Mouse (Mus musculus): ENCODE measurements around the gene Rilpl1. TPM values are rescaled to one million over a fixed set of nuclear protein-coding genes. Genes with fewer than 3 reads are reported as not detected.

Gene Rilpl1
- polyA plus RNA-seq, 1 experiment from 2014 or later, result 15.6 TPM

DNA sequence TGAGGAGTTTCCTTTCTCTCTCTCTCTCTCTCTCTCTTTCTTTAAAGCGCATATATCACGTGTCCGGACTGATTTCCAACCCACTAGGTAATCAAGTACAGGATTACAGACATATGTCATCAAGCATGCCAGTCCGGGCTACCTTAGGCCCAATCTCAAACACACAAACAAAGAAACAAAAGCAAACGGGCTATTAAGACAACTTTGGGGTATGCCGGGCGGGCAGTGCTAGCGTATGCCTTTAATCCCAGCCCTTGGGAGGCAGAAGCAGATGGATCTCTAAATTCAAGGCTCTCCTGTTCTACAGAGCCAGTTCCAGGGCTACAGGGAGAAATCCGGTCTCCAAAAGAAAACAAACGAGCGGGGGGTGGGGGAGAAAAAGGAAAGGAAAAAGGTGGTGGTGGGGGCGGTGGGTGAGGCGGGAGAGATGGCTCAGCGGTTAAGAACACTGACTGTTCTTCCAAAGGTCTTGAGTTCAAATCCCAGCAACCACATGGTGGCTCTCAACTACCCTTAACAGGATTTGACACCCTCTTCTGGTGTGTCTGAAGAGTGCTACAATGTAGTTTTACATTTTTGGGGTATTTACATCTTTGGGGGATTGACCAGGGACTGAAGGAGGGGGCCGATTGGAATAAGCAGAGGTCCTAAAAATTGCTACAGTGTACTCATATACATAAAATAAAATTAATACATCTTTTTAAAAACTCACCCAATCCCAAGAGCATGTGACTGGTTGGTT lies 47.4 kb downstream of the Rilpl1 start:
- peak overlapping the region; percentile 99 for H3K27ac ChIP-seq (replicated peaks)
- peak; percentile 35 for ATAC-seq (ENCODE audit: low FRiP score, low read depth)
- no peaks in the 10 kb centered on the region for H3K9me3 ChIP-seq
- H3K36me3 ChIP-seq, result no peaks in the 10 kb centered on the region
- peak overlapping the region; percentile 83 for H3K4me2 ChIP-seq
- H3K4me1 ChIP-seq (replicated peaks), result peaks cover 20% of the 10 kb centered on the region
- H3K4me3 ChIP-seq, result peak overlapping the region; percentile 70
- H3K9ac ChIP-seq, result peak overlapping the region; percentile 70
- no peaks in the 10 kb centered on the region for H3K27me3 ChIP-seq
- 6% methylated on average over 15 of the region's 15 CpGs for WGBS

GRCm38 (mm10) chr5:124482966-124483654 lies 48.1 kb downstream of the Rilpl1 start, which contains the start of gene Snrnp35:
Snrnp35 (plus strand) TSS chr5:124483134.
- WGBS, result 0% methylated on average over 48 of the region's 48 CpGs
- no peaks in the 10 kb centered on the region for H3K36me3 ChIP-seq
- ATAC-seq (ENCODE audit: low FRiP score, low read depth), result peak; percentile 92

DNA sequence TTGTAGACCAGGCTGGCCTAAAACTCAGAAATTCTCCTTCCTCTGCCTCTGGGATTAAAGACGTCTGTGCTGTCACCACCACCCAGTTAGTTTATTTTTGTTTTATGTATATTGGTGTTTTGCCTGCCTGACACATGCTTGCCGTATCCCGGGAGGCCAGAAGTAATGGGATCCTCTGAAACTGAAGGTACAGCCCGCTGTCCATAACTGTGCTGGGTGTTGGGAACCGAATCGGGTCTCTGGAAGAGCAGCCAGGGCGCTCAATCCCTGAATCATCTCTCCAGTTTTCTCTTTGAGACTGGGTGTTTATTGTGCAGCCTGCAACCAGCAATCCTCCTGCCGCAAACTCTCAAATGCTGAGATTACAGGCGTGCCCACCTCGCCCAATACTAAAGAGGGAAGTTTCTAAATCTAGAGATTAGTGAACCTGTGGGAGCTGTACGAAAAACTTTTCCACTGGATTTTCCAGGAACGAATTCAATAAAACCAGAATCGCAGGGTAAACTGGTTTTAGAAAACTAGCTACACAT lies 48.7 kb downstream of the Rilpl1 start:
- no peaks in the 10 kb centered on the region for H3K27me3 ChIP-seq
- peak overlapping the region; percentile 70 for H3K4me3 ChIP-seq
- no peak for ATAC-seq (ENCODE audit: low FRiP score, low read depth)
- peaks cover 26% of the 10 kb centered on the region for H3K4me1 ChIP-seq (replicated peaks)
- WGBS, result 6% methylated on average over 13 of the region's 13 CpGs
- H3K4me2 ChIP-seq, result peak overlapping the region; percentile 83
- peak overlapping the region; percentile 99 for H3K27ac ChIP-seq (replicated peaks)
- no peaks in the 10 kb centered on the region for H3K9me3 ChIP-seq
- no peaks in the 10 kb centered on the region for H3K36me3 ChIP-seq
- peak overlapping the region; percentile 70 for H3K9ac ChIP-seq

More at GRCm38 (mm10) chr5:124482966-124483654, 48.1 kb downstream of the Rilpl1 start, which contains the start of gene Snrnp35:
- peak within 1 kb of the TSS; percentile 70 for H3K9ac ChIP-seq
- H3K27me3 ChIP-seq, result no peaks in the 10 kb centered on the region
- peak within 1 kb of the TSS; percentile 99 for H3K27ac ChIP-seq (replicated peaks)
- peak within 1 kb of the TSS; percentile 83 for H3K4me2 ChIP-seq
- H3K4me1 ChIP-seq (replicated peaks), result peaks cover 25% of the 10 kb centered on the region
- peak within 1 kb of the TSS; percentile 70 for H3K4me3 ChIP-seq
- H3K9me3 ChIP-seq, result no peaks in the 10 kb centered on the region

GRCm38 (mm10) chr5:124481714-124482113 lies 49.5 kb downstream of the Rilpl1 start:
- H3K27me3 ChIP-seq, result no peaks in the 10 kb centered on the region
- ATAC-seq (ENCODE audit: low FRiP score, low read depth), result no peak
- H3K36me3 ChIP-seq, result no peaks in the 10 kb centered on the region
- no peak overlapping the region for H3K27ac ChIP-seq (replicated peaks)
- H3K9me3 ChIP-seq, result no peaks in the 10 kb centered on the region
- 92% methylated on average over 4 of the region's 4 CpGs for WGBS
- H3K9ac ChIP-seq, result no peak overlapping the region
- no peak overlapping the region for H3K4me3 ChIP-seq
- H3K4me2 ChIP-seq, result no peak overlapping the region
- H3K4me1 ChIP-seq (replicated peaks), result peaks cover 34% of the 10 kb centered on the region

DNA sequence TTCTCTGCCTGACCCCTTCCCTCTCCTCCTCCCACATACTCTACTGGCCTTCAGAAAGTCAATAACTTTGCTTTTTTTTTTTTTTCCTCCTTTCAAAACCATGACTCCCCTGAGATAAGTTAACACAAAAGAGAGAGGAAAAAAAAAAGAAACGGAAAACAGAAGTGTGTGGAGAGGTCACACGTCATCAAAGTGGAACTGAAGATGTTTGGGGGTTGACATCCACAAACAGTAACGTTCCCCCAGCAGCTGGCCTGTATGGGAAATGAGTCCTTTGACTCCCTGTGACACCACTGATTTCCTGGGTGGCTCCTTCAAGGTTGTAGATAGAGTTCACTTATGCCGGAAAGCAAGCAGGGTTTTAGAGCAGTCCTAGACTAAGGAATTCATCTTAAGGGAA lies 51.1 kb downstream of the Rilpl1 start:
- Histone ChIP-seq H3K9me3 (no peaks in the 10 kb centered on the region), H3K4me2 (no peak overlapping the region), H3K4me3 (no peak overlapping the region), H3K27me3 (no peaks in the 10 kb centered on the region), H3K27ac (replicated peaks) (no peak overlapping the region), H3K9ac (no peak overlapping the region), H3K36me3 (no peaks in the 10 kb centered on the region), H3K4me1 (replicated peaks) (peaks cover 46% of the 10 kb centered on the region)
- 72% methylated on average over 4 of the region's 4 CpGs for WGBS
- ATAC-seq (ENCODE audit: low FRiP score, low read depth), result no peak

DNA sequence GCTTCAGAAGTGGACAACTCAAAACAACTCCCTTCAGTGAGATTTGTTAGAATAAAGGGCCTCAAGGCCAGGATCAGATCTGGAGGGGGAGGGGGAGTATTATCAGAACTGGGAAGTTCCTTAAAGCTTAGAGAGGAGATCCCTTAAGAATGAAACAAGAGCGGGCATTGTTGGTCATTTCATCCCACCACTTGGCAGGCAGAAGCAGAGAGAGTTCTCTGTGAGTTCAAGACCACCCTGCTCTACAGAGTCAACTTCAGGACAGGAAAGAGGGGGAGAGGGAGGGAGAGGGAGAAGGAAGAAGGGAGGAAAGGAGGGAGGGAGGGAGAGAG lies 52.4 kb downstream of the Rilpl1 start:
- no peak for ATAC-seq (ENCODE audit: low FRiP score, low read depth)
- WGBS, result 84% methylated on average over 1 of the region's 1 CpGs
- Histone ChIP-seq H3K9me3 (no peaks in the 10 kb centered on the region), H3K27ac (replicated peaks) (0 out of 2 replicates have a peak overlapping the region, but pooled peaks have one; percentile 5), H3K9ac (no peak overlapping the region), H3K4me3 (peak overlapping the region; percentile 65; the same call in 1 of the 2 replicates), H3K4me2 (peak overlapping the region; percentile 70), H3K4me1 (replicated peaks) (peaks cover 35% of the 10 kb centered on the region), H3K36me3 (no peaks in the 10 kb centered on the region), H3K27me3 (no peaks in the 10 kb centered on the region)

GRCm38 (mm10) chr5:124470591-124471171 lies 60.5 kb downstream of the Rilpl1 start:
- Histone ChIP-seq H3K27ac (replicated peaks) (no peak overlapping the region), H3K4me2 (no peak overlapping the region), H3K4me3 (no peak overlapping the region), H3K27me3 (no peaks in the 10 kb centered on the region), H3K4me1 (replicated peaks) (peaks cover 6% of the 10 kb centered on the region), H3K36me3 (peaks cover 18% of the 10 kb centered on the region), H3K9me3 (no peaks in the 10 kb centered on the region), H3K9ac (no peak overlapping the region)
- 88% methylated on average over 6 of the region's 6 CpGs for WGBS
- ATAC-seq (ENCODE audit: low FRiP score, low read depth), result no peak

DNA sequence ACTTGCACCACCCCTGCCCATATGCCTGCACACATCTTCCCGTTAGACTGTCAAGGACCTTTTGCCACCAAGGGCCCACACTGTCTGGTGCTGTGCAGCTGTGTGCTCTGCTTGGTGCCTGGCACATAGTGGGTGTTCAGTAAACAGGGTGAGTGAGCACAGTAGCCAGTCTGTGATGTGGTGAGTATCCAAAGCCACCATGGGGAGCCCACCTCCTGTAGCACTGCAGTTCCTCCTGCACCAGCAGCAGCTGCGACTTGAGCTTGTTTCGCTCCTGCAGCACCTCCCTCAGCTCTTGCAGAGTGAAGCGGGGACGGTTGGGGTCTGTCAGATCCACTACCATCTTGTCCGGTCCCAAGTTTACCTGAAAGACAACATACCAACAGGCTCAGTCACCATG lies 61.7 kb downstream of the Rilpl1 start:
- WGBS, result 94% methylated on average over 6 of the region's 6 CpGs
- H3K4me1 ChIP-seq (replicated peaks), result no peaks in the 10 kb centered on the region
- H3K9me3 ChIP-seq, result no peaks in the 10 kb centered on the region
- no peak overlapping the region for H3K27ac ChIP-seq (replicated peaks)
- no peak overlapping the region for H3K4me2 ChIP-seq
- H3K36me3 ChIP-seq, result peaks cover 18% of the 10 kb centered on the region
- no peak overlapping the region for H3K9ac ChIP-seq
- H3K4me3 ChIP-seq, result no peak overlapping the region
- H3K27me3 ChIP-seq, result no peaks in the 10 kb centered on the region
- no peak for ATAC-seq (ENCODE audit: low FRiP score, low read depth)

GRCm38 (mm10) chr5:124468365-124468764 lies 62.8 kb downstream of the Rilpl1 start:
- Histone ChIP-seq H3K27ac (replicated peaks) (no peak overlapping the region), H3K4me1 (replicated peaks) (no peaks in the 10 kb centered on the region), H3K9me3 (no peaks in the 10 kb centered on the region), H3K27me3 (no peaks in the 10 kb centered on the region), H3K4me2 (no peak overlapping the region), H3K36me3 (peaks cover 24% of the 10 kb centered on the region), H3K9ac (no peak overlapping the region), H3K4me3 (no peak overlapping the region)
- ATAC-seq (ENCODE audit: low FRiP score, low read depth), result no peak
- WGBS, result 95% methylated on average over 7 of the region's 7 CpGs

DNA sequence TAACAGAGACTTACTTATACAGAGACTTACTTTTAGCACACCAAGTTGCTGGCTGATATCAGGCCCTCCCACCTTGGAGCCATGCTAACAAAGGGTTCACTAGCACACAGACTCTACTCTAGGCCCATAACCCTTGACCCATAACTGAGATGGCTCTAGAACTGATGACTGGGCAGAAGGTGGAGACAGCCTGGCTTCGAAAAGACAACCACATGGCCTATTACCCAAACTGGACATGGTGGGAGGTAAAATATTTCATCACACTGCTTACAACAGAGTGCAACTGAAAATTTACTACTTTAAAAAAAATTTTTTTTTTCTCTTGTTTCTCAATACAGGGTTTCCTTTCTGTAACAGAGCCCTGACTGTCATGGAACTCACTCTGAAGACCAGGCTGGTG lies 63.4 kb downstream of the Rilpl1 start:
- no peaks in the 10 kb centered on the region for H3K4me1 ChIP-seq (replicated peaks)
- H3K27me3 ChIP-seq, result no peaks in the 10 kb centered on the region
- ATAC-seq (ENCODE audit: low FRiP score, low read depth), result no peak
- no peak overlapping the region for H3K4me3 ChIP-seq
- H3K9ac ChIP-seq, result no peak overlapping the region
- H3K9me3 ChIP-seq, result no peaks in the 10 kb centered on the region
- 94% methylated on average over 1 of the region's 1 CpGs for WGBS
- H3K36me3 ChIP-seq, result peaks cover 30% of the 10 kb centered on the region
- H3K27ac ChIP-seq (replicated peaks), result no peak overlapping the region
- no peak overlapping the region for H3K4me2 ChIP-seq

GRCm38 (mm10) chr5:124464905-124465304 lies 66.3 kb downstream of the Rilpl1 start:
- Histone ChIP-seq H3K27ac (replicated peaks) (no peak overlapping the region), H3K4me1 (replicated peaks) (no peaks in the 10 kb centered on the region), H3K9ac (no peak overlapping the region), H3K36me3 (peaks cover 54% of the 10 kb centered on the region), H3K4me2 (no peak overlapping the region), H3K4me3 (no peak overlapping the region), H3K27me3 (no peaks in the 10 kb centered on the region), H3K9me3 (no peaks in the 10 kb centered on the region)
- no peak for ATAC-seq (ENCODE audit: low FRiP score, low read depth)

DNA sequence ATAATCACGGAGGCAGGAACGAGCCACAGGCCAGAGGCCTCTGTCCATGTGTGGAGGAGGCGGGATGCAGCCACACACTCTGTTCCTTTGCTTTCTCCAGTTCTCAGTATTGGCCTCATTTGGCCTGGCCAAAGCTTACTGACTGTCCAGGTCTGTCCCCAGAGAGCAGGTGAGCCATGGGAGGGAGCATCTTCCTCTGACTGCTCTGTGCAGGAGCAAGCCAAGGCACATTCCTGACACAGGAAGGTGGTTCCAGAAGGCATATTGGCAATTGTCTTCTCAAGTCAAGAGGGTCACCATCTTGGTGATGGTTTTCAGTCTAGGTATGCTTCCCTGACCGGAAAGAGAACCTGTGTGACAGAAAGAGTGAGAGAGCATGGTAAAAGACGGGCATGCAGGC lies 67.7 kb downstream of the Rilpl1 start:
- H3K4me3 ChIP-seq, result no peak overlapping the region

More for the DNA sequence above, 67.7 kb downstream of the Rilpl1 start:
- H3K4me2 ChIP-seq, result no peak overlapping the region
- no peak for ATAC-seq (ENCODE audit: low FRiP score, low read depth)
- H3K27me3 ChIP-seq, result no peaks in the 10 kb centered on the region
- H3K9me3 ChIP-seq, result no peaks in the 10 kb centered on the region
- WGBS, result 91% methylated on average over 5 of the region's 5 CpGs
- H3K27ac ChIP-seq (replicated peaks), result no peak overlapping the region
- H3K4me1 ChIP-seq (replicated peaks), result no peaks in the 10 kb centered on the region
- peaks cover 58% of the 10 kb centered on the region for H3K36me3 ChIP-seq
- no peak overlapping the region for H3K9ac ChIP-seq
